Mouse (Mus musculus): Measurements from ENCODE around the gene Irx5. TPM values are rescaled to one million over a fixed set of nuclear protein-coding genes. Genes with fewer than 3 reads are reported as not detected.

Gene Irx5
- polyA plus RNA-seq, 1 experiment, result 0.44 TPM

- no peak overlapping the region for H3K4me3 ChIP-seq (ENCODE audit: insufficient read depth, low read depth, low read length)
- H3K27ac ChIP-seq (replicated peaks; ENCODE audit: low read depth, low read length), result no peak overlapping the region
- no peaks in the 10 kb centered on the region for H3K4me1 ChIP-seq (ENCODE audit: control insufficient read depth, insufficient read depth, insufficient read length, low read length)
These were observed 8.0 kb downstream of the Irx5 start for GRCm38 (mm10) chr8:92365241-92365943.

GRCm38 (mm10) chr8:92365944-92366735, 8.7 kb downstream of the Irx5 start:
- Histone ChIP-seq H3K4me1 (ENCODE audit: control insufficient read depth, insufficient read depth, insufficient read length, low read length) (no peaks in the 10 kb centered on the region), H3K4me3 (ENCODE audit: insufficient read depth, low read depth, low read length) (no peak overlapping the region), H3K27ac (replicated peaks; ENCODE audit: low read depth, low read length) (no peak overlapping the region)

GRCm38 (mm10) chr8:92366736-92367267, 9.4 kb downstream of the Irx5 start:
- H3K4me1 ChIP-seq (ENCODE audit: control insufficient read depth, insufficient read depth, insufficient read length, low read length), result no peaks in the 10 kb centered on the region
- no peak overlapping the region for H3K27ac ChIP-seq (replicated peaks; ENCODE audit: low read depth, low read length)
- no peak overlapping the region for H3K4me3 ChIP-seq (ENCODE audit: insufficient read depth, low read depth, low read length)

- Histone ChIP-seq H3K27ac (replicated peaks; ENCODE audit: low read depth, low read length) (no peak overlapping the region), H3K4me3 (ENCODE audit: insufficient read depth, low read depth, low read length) (no peak overlapping the region), H3K4me1 (ENCODE audit: control insufficient read depth, insufficient read depth, insufficient read length, low read length) (no peaks in the 10 kb centered on the region)
These were observed 22.1 kb downstream of the Irx5 start for GRCm38 (mm10) chr8:92379524-92379923.

GRCm38 (mm10) chr8:92380571-92380970, 23.1 kb downstream of the Irx5 start:
- Histone ChIP-seq H3K27ac (replicated peaks; ENCODE audit: low read depth, low read length) (no peak overlapping the region), H3K4me1 (ENCODE audit: control insufficient read depth, insufficient read depth, insufficient read length, low read length) (no peaks in the 10 kb centered on the region), H3K4me3 (ENCODE audit: insufficient read depth, low read depth, low read length) (no peak overlapping the region)

GRCm38 (mm10) chr8:92387893-92388292, 30.5 kb downstream of the Irx5 start:
- Histone ChIP-seq H3K4me1 (ENCODE audit: control insufficient read depth, insufficient read depth, insufficient read length, low read length) (no peaks in the 10 kb centered on the region), H3K27ac (replicated peaks; ENCODE audit: low read depth, low read length) (no peak overlapping the region), H3K4me3 (ENCODE audit: insufficient read depth, low read depth, low read length) (no peak overlapping the region)

GRCm38 (mm10) chr8:92404218-92404617, 46.8 kb downstream of the Irx5 start:
- H3K4me1 ChIP-seq (ENCODE audit: control insufficient read depth, insufficient read depth, insufficient read length, low read length), result no peaks in the 10 kb centered on the region
- no peak overlapping the region for H3K4me3 ChIP-seq (ENCODE audit: insufficient read depth, low read depth, low read length)
- no peak overlapping the region for H3K27ac ChIP-seq (replicated peaks; ENCODE audit: low read depth, low read length)

- no peak overlapping the region for H3K4me3 ChIP-seq (ENCODE audit: insufficient read depth, low read depth, low read length)
- no peaks in the 10 kb centered on the region for H3K4me1 ChIP-seq (ENCODE audit: control insufficient read depth, insufficient read depth, insufficient read length, low read length)
- no peak overlapping the region for H3K27ac ChIP-seq (replicated peaks; ENCODE audit: low read depth, low read length)
These were observed 50.7 kb downstream of the Irx5 start for GRCm38 (mm10) chr8:92408092-92408491.

GRCm38 (mm10) chr8:92413583-92413982, 56.2 kb downstream of the Irx5 start:
- H3K4me1 ChIP-seq (ENCODE audit: control insufficient read depth, insufficient read depth, insufficient read length, low read length), result no peaks in the 10 kb centered on the region
- H3K27ac ChIP-seq (replicated peaks; ENCODE audit: low read depth, low read length), result no peak overlapping the region
- H3K4me3 ChIP-seq (ENCODE audit: insufficient read depth, low read depth, low read length), result no peak overlapping the region

GRCm38 (mm10) chr8:92420666-92421065, 63.2 kb downstream of the Irx5 start:
- no peaks in the 10 kb centered on the region for H3K4me1 ChIP-seq (ENCODE audit: control insufficient read depth, insufficient read depth, insufficient read length, low read length)
- H3K27ac ChIP-seq (replicated peaks; ENCODE audit: low read depth, low read length), result no peak overlapping the region
- no peak overlapping the region for H3K4me3 ChIP-seq (ENCODE audit: insufficient read depth, low read depth, low read length)
